ENCODE assay signal across 8 mouse cellular contexts in the genomic region with DNA sequence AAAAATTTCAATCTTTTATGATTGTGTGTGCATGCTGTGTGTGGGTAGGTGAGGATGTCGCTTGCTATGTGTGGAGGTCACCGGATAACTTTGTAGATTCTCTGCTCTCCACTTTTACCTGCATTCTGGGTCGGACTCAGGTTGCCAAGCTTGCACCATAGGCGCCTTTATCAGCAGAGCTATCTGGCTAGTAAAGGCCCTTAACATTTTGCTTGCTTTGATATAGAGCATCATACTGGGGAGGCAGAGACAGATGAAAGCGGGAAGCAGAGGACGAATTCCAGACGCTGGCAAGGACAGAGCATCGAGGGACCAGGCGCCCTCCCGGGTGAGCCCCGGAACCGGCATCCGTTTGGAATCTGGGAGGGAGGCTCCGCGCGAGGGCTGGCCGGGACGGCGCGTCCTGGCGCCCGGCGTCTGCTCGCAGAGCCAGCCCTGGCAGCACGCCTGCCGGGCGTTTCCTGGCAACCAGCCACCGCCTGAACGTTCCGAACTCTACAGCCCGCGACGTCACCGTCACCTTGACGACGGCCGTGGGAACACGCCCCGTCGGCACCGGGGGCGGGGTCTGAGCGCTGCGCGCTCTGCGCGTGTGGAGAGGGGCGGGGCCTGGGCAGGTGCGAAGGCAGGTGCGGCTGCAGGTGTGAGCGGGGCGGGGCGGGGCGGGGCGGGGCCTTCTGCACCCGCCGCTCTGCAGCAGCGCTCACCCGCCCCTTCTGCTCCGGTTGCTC. TPM values are rescaled to one million over a fixed set of nuclear protein-coding genes. Genes with fewer than 3 reads are reported as not detected.
DNase-seq lines count a peak whose midpoint lies in the region; ATAC-seq and TF ChIP-seq lines count a peak whose summit lies in the region.

No protein-coding gene starts in this region.

- H3K36me3 ChIP-seq in forebrain, embryonic 13.5 days (ENCODE audit: poor library complexity, severe bottlenecking): no peaks in the 10 kb centered on the region
- no peaks in the 10 kb centered on the region for H3K36me3 ChIP-seq in liver, embryonic 15.5 days (replicated peaks)
- H3K36me3 ChIP-seq in neural tube, embryonic 12.5 days: no peaks in the 10 kb centered on the region
- no peaks in the 10 kb centered on the region for H3K36me3 ChIP-seq in stomach, postnatal 0 days (ENCODE audit: control insufficient read depth, insufficient read depth, low read length)

- peak overlapping the region; percentile 83 for H3K27ac ChIP-seq in forebrain, embryonic 13.5 days
- peak overlapping the region; percentile 29; the same call in 1 of the 2 replicates for H3K27ac ChIP-seq in liver, embryonic 15.5 days (replicated peaks)
- H3K27ac ChIP-seq in neural tube, embryonic 12.5 days: 0 out of 2 replicates have a peak overlapping the region, but pooled peaks have one; percentile 7
- peak overlapping the region; percentile 89 for H3K27ac ChIP-seq in stomach, postnatal 0 days (replicated peaks)

- peak; percentile 76 for ATAC-seq in cerebellum, adult (ENCODE audit: insufficient number of reproducible peaks, low FRiP score, low TSS enrichment)
- ATAC-seq in forebrain, embryonic 13.5 days: peak; percentile 96
- peak; percentile 84 for ATAC-seq in liver, embryonic 15.5 days (ENCODE audit: insufficient read depth)
- peak; percentile 94 for ATAC-seq in neural tube, embryonic 12.5 days (ENCODE audit: low FRiP score, low read depth)
- peak; percentile 93 for ATAC-seq in stomach, postnatal 0 days (ENCODE audit: low FRiP score, low TSS enrichment)

- H3K4me1 ChIP-seq in forebrain, embryonic 13.5 days: peaks cover 14% of the 10 kb centered on the region
- peaks cover 23% of the 10 kb centered on the region for H3K4me1 ChIP-seq in liver, embryonic 15.5 days (replicated peaks)
- no peaks in the 10 kb centered on the region for H3K4me1 ChIP-seq in neural tube, embryonic 12.5 days
- no peaks in the 10 kb centered on the region for H3K4me1 ChIP-seq in stomach, postnatal 0 days (replicated peaks; ENCODE audit: control insufficient read depth, insufficient read depth)

- peak; percentile 96 for DNase-seq in ES-CJ7 (ENCODE audit: low read depth, low spot score)
- DNase-seq in heart, postnatal 10 days: peak; percentile 98 to 99
- DNase-seq in kidney, postnatal 4 days: peak; percentile 98
- DNase-seq in stomach, postnatal 0 days (ENCODE audit: low spot score): peak; percentile 100

- H3K4me2 ChIP-seq in forebrain, embryonic 13.5 days: peak overlapping the region; percentile 67
- peak overlapping the region; percentile 72 for H3K4me2 ChIP-seq in liver, embryonic 15.5 days
- H3K4me2 ChIP-seq in neural tube, embryonic 12.5 days (replicated peaks): peak overlapping the region; percentile 92
- H3K4me2 ChIP-seq in stomach, postnatal 0 days (replicated peaks; ENCODE audit: low read depth): peak overlapping the region; percentile 68

- TF ChIP-seq CTCF in stomach, postnatal 0 days (IDR thresholded peaks at IDR 0.05; ENCODE audit: low read depth): no peak

- WGBS in forebrain, embryonic 13.5 days: 1% methylated on average over 58 of the region's 60 CpGs
- 3% methylated on average over 57 of the region's 60 CpGs for WGBS in liver, embryonic 15.5 days (ENCODE audit: insufficient replicate concordance)
- WGBS in neural tube, embryonic 12.5 days: 2% methylated on average over 54 of the region's 60 CpGs
- 2% methylated on average over 47 of the region's 60 CpGs for WGBS in stomach, postnatal 0 days

- H3K9me3 ChIP-seq in forebrain, embryonic 13.5 days (replicated peaks): no peaks in the 10 kb centered on the region
- H3K9me3 ChIP-seq in liver, embryonic 15.5 days (replicated peaks): no peaks in the 10 kb centered on the region
- peaks cover 7% of the 10 kb centered on the region; the same call in 1 of the 2 replicates for H3K9me3 ChIP-seq in neural tube, embryonic 12.5 days
- H3K9me3 ChIP-seq in stomach, postnatal 0 days (ENCODE audit: control insufficient read depth, low read length): no peaks in the 10 kb centered on the region

- H3K27me3 ChIP-seq in forebrain, embryonic 13.5 days: no peaks in the 10 kb centered on the region
- peaks cover 13% of the 10 kb centered on the region for H3K27me3 ChIP-seq in liver, embryonic 15.5 days
- H3K27me3 ChIP-seq in neural tube, embryonic 12.5 days (replicated peaks): peaks cover 4% of the 10 kb centered on the region; the same call in 1 of the 2 replicates
- H3K27me3 ChIP-seq in stomach, postnatal 0 days (ENCODE audit: control insufficient read depth, insufficient read depth, low read length): no peaks in the 10 kb centered on the region

- TF ChIP-seq EP300 in stomach, postnatal 0 days (optimal IDR thresholded peaks at IDR 0.05): peak; percentile 77

- peak overlapping the region; percentile 45 for H3K4me3 ChIP-seq in forebrain, embryonic 13.5 days
- peak overlapping the region; percentile 40 for H3K4me3 ChIP-seq in liver, embryonic 15.5 days (replicated peaks)
- peak overlapping the region; percentile 48 for H3K4me3 ChIP-seq in neural tube, embryonic 12.5 days
- peak overlapping the region; percentile 36 for H3K4me3 ChIP-seq in stomach, postnatal 0 days (ENCODE audit: low read depth, low read length)

- intact Hi-C loops in heart, postnatal 10 days (cut with DNase I): loop anchor here (1.0 to 2.0 kb wide), 3 partner anchors 28 to 74 kb away; partner anchors contain the start of genes Gorasp1 and Ttc21a

- H3K9ac ChIP-seq in forebrain, embryonic 13.5 days: peak overlapping the region; percentile 62
- 0 out of 2 replicates have a peak overlapping the region, but pooled peaks have one; percentile 20 for H3K9ac ChIP-seq in liver, embryonic 15.5 days
- peak overlapping the region; percentile 56 for H3K9ac ChIP-seq in neural tube, embryonic 12.5 days
- peak overlapping the region; percentile 47; the same call in 1 of the 2 replicates for H3K9ac ChIP-seq in stomach, postnatal 0 days (ENCODE audit: low read length)

RNA-seq across cellular contexts. Expression of gene Xirp1, which starts 12.5 kb away (rescaled TPM):
- not detected in 2 replicates for polyA plus RNA-seq in forebrain, embryonic 13.5 days (2015; fragmentation: Nextera tagmentation; extraction: Ambion mirVana)
- total RNA-seq in heart, postnatal 10 days (2021): 100 to 1,000 TPM; 147 to 150 TPM
- 0.17 and 0.43 TPM in 2 replicates for polyA plus RNA-seq in liver, embryonic 15.5 days (2015; fragmentation: Nextera tagmentation; extraction: Ambion mirVana)
- 0.25 and 0.49 TPM in 2 replicates for polyA plus RNA-seq in neural tube, embryonic 12.5 days (2016; fragmentation: Nextera tagmentation; extraction: Ambion mirVana)
- 0.05 and 0.11 TPM in 2 replicates for polyA plus RNA-seq in stomach, postnatal 0 days (2015; fragmentation: Nextera tagmentation; extraction: Ambion mirVana)

RNA-seq across cellular contexts. Expression of gene Csrnp1, which starts 26.5 kb away (rescaled TPM):
- 1.3 and 1.5 TPM in 2 replicates for polyA plus RNA-seq in forebrain, embryonic 13.5 days (2015; fragmentation: Nextera tagmentation; extraction: Ambion mirVana)
- total RNA-seq in heart, postnatal 10 days (2021): 10 to 100 TPM in 1 of 2 experiments, 1 to 10 TPM in 1; 9.9 to 19.0 TPM
- polyA plus RNA-seq in liver, embryonic 15.5 days (2015; fragmentation: Nextera tagmentation; extraction: Ambion mirVana): 2.0 and 2.8 TPM in 2 replicates
- 2.4 and 2.7 TPM in 2 replicates for polyA plus RNA-seq in neural tube, embryonic 12.5 days (2016; fragmentation: Nextera tagmentation; extraction: Ambion mirVana)
- polyA plus RNA-seq in stomach, postnatal 0 days (2015; fragmentation: Nextera tagmentation; extraction: Ambion mirVana): 5.5 and 5.6 TPM in 2 replicates

RNA-seq across cellular contexts. Expression of gene Cx3cr1, which starts 58.7 kb away (rescaled TPM):
- 4.9 and 5.0 TPM in 2 replicates for polyA plus RNA-seq in forebrain, embryonic 13.5 days (2015; fragmentation: Nextera tagmentation; extraction: Ambion mirVana)
- 1 to 10 TPM; 3.9 to 7.1 TPM for total RNA-seq in heart, postnatal 10 days (2021)
- polyA plus RNA-seq in liver, embryonic 15.5 days (2015; fragmentation: Nextera tagmentation; extraction: Ambion mirVana): 2.7 and 3.5 TPM in 2 replicates
- polyA plus RNA-seq in neural tube, embryonic 12.5 days (2016; fragmentation: Nextera tagmentation; extraction: Ambion mirVana): 7.4 and 7.8 TPM in 2 replicates
- polyA plus RNA-seq in stomach, postnatal 0 days (2015; fragmentation: Nextera tagmentation; extraction: Ambion mirVana): 8.6 and 9.5 TPM in 2 replicates

Comparison
In these comparisons a context has a peak if more than half of its experiments do, and no peak if none do; other contexts are left out.
1. Peak in every context shown above with its lines: DNase-seq, ATAC-seq, H3K4me3 ChIP-seq and H3K27ac ChIP-seq.
2. H3K27ac ChIP-seq: peak in every context shown above with its lines; median percentile 89 in stomach, postnatal 0 days; 83 in forebrain, embryonic 13.5 days; 29 in liver, embryonic 15.5 days; 7 in neural tube, embryonic 12.5 days.